Mouse (Mus musculus) small intestine, adult 2 months (tissue): ENCODE data around the gene Bmpr1b.

Source experiments
- CTCF ChIP-seq: fragments of 200-500 bp; IDR thresholded peaks from 2 replicates; pipeline ENCODE4 v1.5.1; 2012; ENCODE audit warnings: low read depth, mild to moderate bottlenecking, control low read depth, inconsistent platforms, low read length, moderate library complexity, mixed read lengths; ENCODE audit not compliant: insufficient replicate concordance, insufficient read length; ENCODE audit errors: extremely low read depth
- POLR2A ChIP-seq: fragments of 200-500 bp; IDR thresholded peaks from 2 replicates; pipeline ENCODE4 v1.6.1; 2012; ENCODE audit warnings: low read depth, mild to moderate bottlenecking, control low read depth, inconsistent platforms, low read length, moderate library complexity

GRCm38 (mm10) chr3:142113208-142113607, 56.0 kb downstream of the Bmpr1b start:
- TF ChIP-seq POLR2A (no peak), CTCF (no peak)
